Comparison of ENCODE assay signal across 24 mouse cellular contexts in the genomic region with DNA sequence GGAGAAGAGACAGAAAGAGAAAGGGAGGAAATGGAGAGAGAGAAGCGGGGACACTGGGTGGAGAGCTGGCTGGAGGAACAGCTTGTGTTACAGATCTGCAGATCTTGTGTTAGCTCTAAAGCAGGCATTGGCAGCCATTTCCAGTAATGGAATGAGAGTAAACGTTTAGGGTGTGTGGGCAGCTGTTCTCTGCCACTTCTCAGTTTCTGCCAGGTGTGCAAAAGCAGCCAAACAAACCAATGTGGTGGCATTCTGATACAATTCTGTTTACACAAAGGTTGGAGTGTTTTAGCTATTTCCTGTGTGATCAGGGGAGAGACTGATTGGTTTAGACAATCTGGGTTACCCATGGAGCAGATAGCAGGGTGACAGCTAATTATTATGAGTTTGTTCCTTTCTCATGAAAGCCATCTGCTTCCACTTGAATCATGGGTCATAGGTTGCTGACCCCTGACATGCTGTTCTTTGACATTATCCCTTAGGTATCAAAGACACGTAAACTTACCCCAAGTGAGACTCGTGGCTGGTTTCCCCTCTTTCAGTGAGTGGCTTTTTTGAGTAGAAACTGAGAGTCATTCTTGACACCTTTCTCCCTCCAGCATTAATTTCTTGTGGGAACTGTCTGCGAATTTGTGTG. TPM values are rescaled to one million over a fixed set of nuclear protein-coding genes. Genes with fewer than 3 reads are reported as not detected.
DNase-seq lines count a peak whose midpoint lies in the region; ATAC-seq and TF ChIP-seq lines count a peak whose summit lies in the region.
"Had no signal": no experiment of that assay in that cellular context is flagged by ENCODE, and none has a peak within 500 bp of the region (broad histone marks: within the 10 kb centered on the region; RNA-seq: fewer than 3 reads in every experiment).

No protein-coding gene starts in this region.

- ATAC-seq in inflammation-experienced regulatory T-cells, adult 6 months, result peak; percentile 30
- ATAC-seq: CD4-positive, CD25-positive, alpha-beta regulatory T cell, adult 4 months; midbrain, embryonic 16.5 days had no signal

- intact Hi-C loops in heart, postnatal 14 days (cut with DNase I), result no loop called here

- H3K27ac ChIP-seq in layer of hippocampus, adult 2 months, result peak overlapping the region; percentile 43; the same call in 1 of the 2 replicates
- H3K27ac ChIP-seq: forebrain, embryonic 12.5 days; heart, embryonic 15.5 days; hindbrain, embryonic 15.5 days; limb, embryonic 12.5 days; liver, embryonic 14.5 days had no signal

- TF ChIP-seq CTCF in layer of hippocampus, adult 2 months (conservative IDR thresholded peaks at IDR 0.05), result no peak

- no peak overlapping the region for H3K4me3 ChIP-seq in layer of hippocampus, adult 2 months
- H3K4me3 ChIP-seq: forebrain, embryonic 12.5 days; heart, embryonic 15.5 days; hindbrain, embryonic 15.5 days; limb, embryonic 12.5 days; stomach, embryonic 15.5 days had no signal

- no peak for DNase-seq in layer of hippocampus, adult 2 months (ENCODE audit: low spot score in 2 of 2)
- no peak for DNase-seq in layer of hippocampus, postnatal 36 days
- peak; percentile 12 for DNase-seq in T-cell, adult 2 months (ENCODE audit: low spot score)
- DNase-seq in thymus, postnatal 36 days, result peak; percentile 29 to 45
- no peak for DNase-seq in heart, postnatal 14 days
- no peak for DNase-seq in cerebellum, adult 9-11 months
- DNase-seq: adrenal gland, postnatal 10 days; cerebellum, adult 11-12 months; kidney, adult 11 months; kidney, postnatal 10 days; retina, postnatal 1 day; spleen, adult 18-20 months had no signal

RNA-seq across cellular contexts. Expression of a gene that starts 3.4 kb away (rescaled TPM):
- 1 to 10 TPM; 4.2 to 4.7 TPM for total RNA-seq in layer of hippocampus, adult 2 months (2021)
- total RNA-seq in layer of hippocampus, postnatal 36 days (2021), result 1 to 10 TPM; 6.6 to 6.9 TPM
- 10 to 100 TPM in 2 of 3 experiments, 1 to 10 TPM in 1; 9.1 to 12.0 (median 10.2) TPM for polyA plus RNA-seq in inflammation-experienced regulatory T-cells, adult 6 months (2017; shearing (Covaris generic))
- 1 to 10 TPM; 1.2 to 1.3 TPM for total RNA-seq in heart, postnatal 14 days (2021)
- total RNA-seq: MEL had no signal

RNA-seq across cellular contexts. Expression of a gene that starts 18.8 kb away (rescaled TPM):
- total RNA-seq in layer of hippocampus, adult 2 months (2021), result under 1 TPM; 0.54 to 0.90 TPM
- total RNA-seq in layer of hippocampus, postnatal 36 days (2021), result 1 to 10 TPM in 1 of 2 experiments, under 1 TPM in 1; 0.42 to 1.1 TPM
- polyA plus RNA-seq in inflammation-experienced regulatory T-cells, adult 6 months (2017; shearing (Covaris generic)), result not detected
- total RNA-seq in heart, postnatal 14 days (2021), result 1 to 10 TPM in 1 of 2 experiments, under 1 TPM in 1; 1.00 to 1.1 TPM
- total RNA-seq: common myeloid progenitor, adult 5-6 weeks had no signal

RNA-seq across cellular contexts. Expression of a gene that starts 20.6 kb away (rescaled TPM):
- total RNA-seq in layer of hippocampus, adult 2 months (2021), result 1 to 10 TPM in 1 of 2 experiments, not detected in 1; 1.3 TPM
- total RNA-seq in layer of hippocampus, postnatal 36 days (2021), result under 1 TPM; 0.20 to 0.30 TPM
- polyA plus RNA-seq in inflammation-experienced regulatory T-cells, adult 6 months (2017; shearing (Covaris generic)), result 10 to 100 TPM in 1 of 3 experiments, 1 to 10 TPM in 2; 2.6 to 11.2 (median 6.3) TPM
- total RNA-seq in heart, postnatal 14 days (2021), result under 1 TPM; 0.19 to 0.59 TPM
- total RNA-seq: MEL had no signal

RNA-seq across cellular contexts. Expression of a gene that starts 49.0 kb away (rescaled TPM):
- total RNA-seq in layer of hippocampus, adult 2 months (2021), result not detected
- not detected for total RNA-seq in layer of hippocampus, postnatal 36 days (2021)
- polyA plus RNA-seq in inflammation-experienced regulatory T-cells, adult 6 months (2017; shearing (Covaris generic)), result 1,000 to 10,000 TPM in 2 of 3 experiments, 100 to 1,000 TPM in 1; 995 to 1,814 (median 1,394) TPM
- total RNA-seq in heart, postnatal 14 days (2021), result 10 to 100 TPM in 1 of 2 experiments, 1 to 10 TPM in 1; 1.7 to 14.9 TPM
- total RNA-seq: common myeloid progenitor, adult 5-6 weeks; MEL had no signal
- polyA plus RNA-seq: brain, embryonic 14.5 days; forebrain, embryonic 12.5 days; liver, embryonic 14.5 days; midbrain, embryonic 16.5 days had no signal

RNA-seq across cellular contexts. Expression of a gene that starts 59.2 kb away (rescaled TPM):
- total RNA-seq in layer of hippocampus, adult 2 months (2021), result 100 to 1,000 TPM; 245 to 254 TPM
- total RNA-seq in layer of hippocampus, postnatal 36 days (2021), result 100 to 1,000 TPM; 253 to 275 TPM
- polyA plus RNA-seq in inflammation-experienced regulatory T-cells, adult 6 months (2017; shearing (Covaris generic)), result under 1 TPM in 2 of 3 experiments, not detected in 1; 0.09 to 0.60 TPM
- 1 to 10 TPM; 1.2 to 1.4 TPM for total RNA-seq in heart, postnatal 14 days (2021)
- total RNA-seq: common myeloid progenitor, adult 5-6 weeks; MEL had no signal

Comparison
In these comparisons a context has a peak if more than half of its experiments do, and no peak if none do; other contexts are left out.
1. DNase-seq: peak in T-cell, adult 2 months (single experiment) and thymus, postnatal 36 days (2 of 2); none in layer of hippocampus, adult 2 months (0 of 2), layer of hippocampus, postnatal 36 days (0 of 2), heart, postnatal 14 days (0 of 2) and cerebellum, adult 9-11 months (single experiment).